Mouse (Mus musculus) megakaryocyte, embryonic 14.5 days (primary cell): ENCODE measurements around the gene Tubb2b. TPM values are rescaled to one million over a fixed set of nuclear protein-coding genes. Genes with fewer than 3 reads are reported as not detected.

Experiments
- H3K27me3 ChIP-seq: replicated peaks from 2 replicates; pipeline ENCODE3; 2012; ENCODE audit warnings: inconsistent platforms
- H3K36me3 ChIP-seq: replicated peaks from 2 replicates; pipeline ENCODE3; 2012; ENCODE audit warnings: low read length, inconsistent platforms, mixed read lengths
- H3K4me1 ChIP-seq: 2 replicates; pipeline ENCODE4 v1.6.1; 2012; ENCODE audit warnings: inconsistent platforms
- H3K4me3 ChIP-seq: replicated peaks from 2 replicates; pipeline ENCODE3; 2012; ENCODE audit warnings: moderate library complexity, mild to moderate bottlenecking, inconsistent platforms
- H3K9me3 ChIP-seq: 2 replicates; pipeline ENCODE4 v1.6.1; 2012; ENCODE audit warnings: inconsistent platforms
- FLI1 ChIP-seq: IDR thresholded peaks from 2 replicates; pipeline ENCODE4 v1.6.1; 2012; ENCODE audit warnings: low read length, inconsistent platforms, mixed read lengths
- GATA1 ChIP-seq: IDR thresholded peaks from 3 replicates; pipeline ENCODE4 v1.6.1; 2012; ENCODE audit warnings: mixed read lengths, low read length, inconsistent platforms, borderline replicate concordance
- polyA plus RNA-seq: library from polyadenylated mRNA; stranded (reverse); fragments of >175 nt; gene quantifications from 2 replicates; pipeline ENCODE4 v1.2.3, GENCODE M21; 2012; ENCODE audit warnings: low replicate concordance; ENCODE audit not compliant: insufficient read depth

The Tubb2b gene
- polyA plus RNA-seq, 1 experiment: 11.0 TPM

GRCm38 (mm10) chr13:34143389-34143788 lies 13.1 kb upstream of the Tubb2b start:
- no peak for TF ChIP-seq FLI1
- TF ChIP-seq GATA1: no peak
- no peaks in the 10 kb centered on the region for H3K36me3 ChIP-seq
- no peaks in the 10 kb centered on the region for H3K9me3 ChIP-seq
- no peak overlapping the region for H3K4me3 ChIP-seq
- peaks cover 10% of the 10 kb centered on the region for H3K27me3 ChIP-seq
- peaks cover 13% of the 10 kb centered on the region for H3K4me1 ChIP-seq

- H3K4me3 ChIP-seq: no peak overlapping the region
- TF ChIP-seq FLI1 (no peak), GATA1 (no peak)
- no peaks in the 10 kb centered on the region for H3K36me3 ChIP-seq
- no peaks in the 10 kb centered on the region for H3K9me3 ChIP-seq
- H3K4me1 ChIP-seq: peaks cover 19% of the 10 kb centered on the region
- peaks cover 57% of the 10 kb centered on the region for H3K27me3 ChIP-seq
Observed at GRCm38 (mm10) chr13:34136605-34137004, 6.3 kb upstream of the Tubb2b start.

- H3K4me3 ChIP-seq: no peak overlapping the region
- H3K27me3 ChIP-seq: peaks cover 81% of the 10 kb centered on the region
- no peaks in the 10 kb centered on the region for H3K36me3 ChIP-seq
- H3K4me1 ChIP-seq: peaks cover 42% of the 10 kb centered on the region
- TF ChIP-seq GATA1 (no peak), FLI1 (no peak)
- no peaks in the 10 kb centered on the region for H3K9me3 ChIP-seq
Observed at GRCm38 (mm10) chr13:34134276-34134675, 4.0 kb upstream of the Tubb2b start.

GRCm38 (mm10) chr13:34133326-34134071 lies 3.2 kb upstream of the Tubb2b start:
- Histone ChIP-seq H3K27me3 (peaks cover 86% of the 10 kb centered on the region), H3K4me1 (peaks cover 44% of the 10 kb centered on the region), H3K4me3 (peak overlapping the region; percentile 18), H3K9me3 (no peaks in the 10 kb centered on the region), H3K36me3 (no peaks in the 10 kb centered on the region)
- TF ChIP-seq GATA1 (no peak), FLI1 (no peak)

- H3K4me1 ChIP-seq: peaks cover 44% of the 10 kb centered on the region
- H3K36me3 ChIP-seq: no peaks in the 10 kb centered on the region
- H3K4me3 ChIP-seq: no peak overlapping the region
- TF ChIP-seq FLI1: no peak
- TF ChIP-seq GATA1: no peak
- H3K9me3 ChIP-seq: no peaks in the 10 kb centered on the region
- H3K27me3 ChIP-seq: peaks cover 85% of the 10 kb centered on the region
Observed at GRCm38 (mm10) chr13:34132875-34133274, 2.6 kb upstream of the Tubb2b start.

GRCm38 (mm10) chr13:34132299-34132698 lies 2.0 kb upstream of the Tubb2b start:
- Histone ChIP-seq H3K4me1 (peaks cover 44% of the 10 kb centered on the region), H3K27me3 (peaks cover 81% of the 10 kb centered on the region), H3K9me3 (no peaks in the 10 kb centered on the region), H3K4me3 (peak overlapping the region; percentile 94), H3K36me3 (no peaks in the 10 kb centered on the region)
- TF ChIP-seq GATA1 (no peak), FLI1 (no peak)

GRCm38 (mm10) chr13:34131708-34132060 lies 1.4 kb upstream of the Tubb2b start:
- Histone ChIP-seq H3K27me3 (peaks cover 75% of the 10 kb centered on the region), H3K4me3 (peak overlapping the region; percentile 94), H3K9me3 (no peaks in the 10 kb centered on the region), H3K36me3 (no peaks in the 10 kb centered on the region), H3K4me1 (peaks cover 44% of the 10 kb centered on the region)
- TF ChIP-seq GATA1 (no peak), FLI1 (no peak)

- Histone ChIP-seq H3K36me3 (no peaks in the 10 kb centered on the region), H3K4me3 (peak overlapping the region; percentile 94), H3K9me3 (no peaks in the 10 kb centered on the region), H3K27me3 (peaks cover 75% of the 10 kb centered on the region), H3K4me1 (peaks cover 44% of the 10 kb centered on the region)
- TF ChIP-seq FLI1 (no peak), GATA1 (no peak)
Observed at GRCm38 (mm10) chr13:34131011-34131707, 893 bp upstream of the Tubb2b start.

- H3K4me3 ChIP-seq: peak overlapping the region; percentile 94
- H3K4me1 ChIP-seq: peaks cover 44% of the 10 kb centered on the region
- H3K9me3 ChIP-seq: no peaks in the 10 kb centered on the region
- no peaks in the 10 kb centered on the region for H3K36me3 ChIP-seq
- H3K27me3 ChIP-seq: peaks cover 67% of the 10 kb centered on the region
- no peak for TF ChIP-seq FLI1
- TF ChIP-seq GATA1: no peak
Observed at GRCm38 (mm10) chr13:34129485-34130225, 611 bp downstream of the Tubb2b start.
